Mouse (Mus musculus) embryonic fibroblast, embryonic 13.5 days (primary cell): ENCODE measurements around the gene Gm4744.

Experiments
- CTCF ChIP-seq: IDR thresholded peaks from 2 replicates; pipeline ENCODE4 v1.5.1; 2011; ENCODE audit warnings: mild to moderate bottlenecking, control low read depth, low read length, moderate library complexity, borderline replicate concordance; ENCODE audit not compliant: insufficient read depth
- POLR2A ChIP-seq: IDR thresholded peaks from 2 replicates; pipeline ENCODE4 v1.6.1; 2011; ENCODE audit warnings: low read depth, mild to moderate bottlenecking, control low read depth, low read length, moderate library complexity

DNA sequence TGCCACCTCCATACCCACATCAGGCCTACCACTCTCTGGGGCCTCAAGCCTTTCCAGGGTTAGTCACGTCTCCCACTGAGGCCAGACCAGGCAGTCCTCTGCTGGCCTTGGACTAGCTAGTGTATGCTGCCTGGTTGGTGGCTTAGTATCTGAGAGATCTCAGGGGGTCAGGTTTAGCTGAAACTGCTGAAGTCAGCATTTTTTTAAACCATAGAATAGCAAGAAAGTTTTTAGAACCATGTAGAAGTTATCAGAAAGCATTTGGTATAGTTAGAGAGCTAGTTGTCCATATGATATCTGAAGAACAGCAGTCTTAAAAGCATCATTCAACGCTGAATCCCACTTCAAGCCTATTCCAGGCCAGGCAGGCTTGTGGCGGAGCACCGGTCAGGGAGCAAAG, 31.7 kb downstream of the Gm4744 start:
- TF ChIP-seq POLR2A (no peak), CTCF (no peak)
